Mouse (Mus musculus): ENCODE measurements around the gene Ccdc71.

- TF ChIP-seq CTCF (conservative IDR thresholded peaks at IDR 0.05; ENCODE audit: low read length) (no peak), POU5F1 (IDR thresholded peaks at IDR 0.05; ENCODE audit: borderline replicate concordance, low read length) (no peak)
These were observed 15.2 kb upstream of the Ccdc71 start for GRCm38 (mm10) chr9:108445125-108445524.

All from E14TG2a.4 (cell line).